Mouse (Mus musculus): ENCODE data around the gene D3Ertd254e.

DNA sequence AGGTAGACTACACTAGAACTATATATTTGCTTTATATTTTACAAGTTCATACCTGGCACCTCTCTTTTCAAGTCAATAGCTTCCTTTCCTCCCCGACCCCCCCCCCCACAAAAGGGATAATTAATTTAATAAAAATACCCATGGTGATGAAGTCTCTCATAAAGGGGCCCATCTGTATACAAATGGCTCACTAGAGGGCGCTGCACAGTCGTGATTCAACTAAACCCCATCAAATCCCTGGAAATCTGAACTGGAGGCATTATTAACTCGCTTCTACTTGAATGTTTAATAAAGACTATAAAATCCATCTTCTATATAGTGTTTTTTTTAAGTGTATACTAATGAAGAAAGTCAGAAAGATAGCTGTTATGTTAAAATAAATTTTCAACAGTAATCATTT is 30.7 kb downstream of the D3Ertd254e start:
- no peak for TF ChIP-seq CTCF (IDR thresholded peaks at IDR 0.05; ENCODE audit: low read depth, low read length)
- no peak for TF ChIP-seq POLR2A (IDR thresholded peaks at IDR 0.05; ENCODE audit: insufficient read depth, low read length)
- TF ChIP-seq EP300 (IDR thresholded peaks at IDR 0.05; ENCODE audit: insufficient read depth, low read depth, low read length), result no peak

Measured in ES-Bruce4 (cell line).